Mouse (Mus musculus): Measurements from ENCODE around the gene Pex16.

Pex16 gene

DNA sequence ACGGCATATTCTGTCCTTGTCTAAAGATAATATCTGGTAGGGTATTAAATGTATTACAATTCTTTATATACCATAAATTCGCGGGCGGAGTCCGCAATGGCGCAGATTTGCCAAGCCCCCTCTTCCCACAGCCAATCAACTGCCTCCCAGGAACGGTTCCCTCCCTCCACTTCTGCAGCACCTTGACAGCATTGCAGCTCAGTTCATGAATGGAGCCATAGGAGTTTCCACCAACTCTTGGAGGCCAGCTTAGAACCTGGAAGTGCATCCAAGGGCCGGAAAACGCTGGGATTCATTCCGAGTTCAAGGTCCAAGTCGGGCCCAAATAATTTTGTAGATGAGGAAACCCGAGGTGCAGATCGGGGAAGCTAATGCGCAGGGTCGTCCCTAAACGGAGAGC is at the start of gene Pex16, which contains the start of gene Large2:
TSS of gene Pex16 (plus strand) at position 163 of the 400 bp plus-strand sequence.
TSS of gene Large2 (minus strand) at position 356 of the 400 bp plus-strand sequence.
- peak; percentile 62 for DNase-seq (ENCODE audit: low read depth, low spot score)

DNA sequence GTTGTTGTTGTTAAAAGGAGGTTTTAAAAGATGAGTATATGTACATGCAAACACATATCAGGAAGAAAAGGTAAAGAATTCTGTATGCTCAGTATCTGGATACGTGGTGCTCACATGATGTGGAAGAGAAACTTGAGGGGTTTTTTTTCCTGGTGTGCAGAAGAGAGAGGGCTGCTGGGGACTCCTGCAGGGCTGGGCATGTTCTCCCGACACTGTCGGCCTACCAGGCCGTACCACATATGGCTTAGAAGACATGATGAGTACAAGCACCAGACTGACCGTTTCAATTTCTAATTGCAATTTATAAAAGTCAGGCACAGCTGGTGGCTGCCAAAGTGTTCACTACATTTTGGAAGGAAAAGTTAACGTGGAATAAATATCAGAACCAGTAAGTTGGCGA is 48.8 kb upstream of the Pex16 start:
- no peak for DNase-seq (ENCODE audit: low read depth, low spot score)

DNA sequence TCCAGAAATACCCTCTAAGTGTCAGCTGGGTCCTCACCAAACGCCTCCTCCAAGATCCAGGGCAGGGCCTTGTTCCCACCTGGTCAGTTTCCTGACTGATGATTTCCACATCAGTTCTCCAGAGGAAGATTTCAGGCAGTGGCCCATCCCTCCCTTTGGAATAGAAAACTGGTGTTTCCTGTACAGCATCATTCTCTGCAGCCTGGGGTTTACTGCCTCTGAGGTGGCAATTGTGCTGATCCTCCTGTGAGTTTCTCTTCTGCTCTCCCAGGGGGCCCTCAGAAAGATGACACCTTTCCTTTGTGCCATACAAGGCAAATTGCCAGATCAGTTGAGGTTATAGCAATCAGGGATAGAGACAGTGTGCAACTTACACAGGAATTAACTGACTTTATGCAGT is 48.3 kb upstream of the Pex16 start:
- DNase-seq (ENCODE audit: low read depth, low spot score) = no peak

GRCm38 (mm10) chr2:92327601-92328000 is 46.9 kb upstream of the Pex16 start:
- no peak for DNase-seq (ENCODE audit: low read depth, low spot score)

DNA sequence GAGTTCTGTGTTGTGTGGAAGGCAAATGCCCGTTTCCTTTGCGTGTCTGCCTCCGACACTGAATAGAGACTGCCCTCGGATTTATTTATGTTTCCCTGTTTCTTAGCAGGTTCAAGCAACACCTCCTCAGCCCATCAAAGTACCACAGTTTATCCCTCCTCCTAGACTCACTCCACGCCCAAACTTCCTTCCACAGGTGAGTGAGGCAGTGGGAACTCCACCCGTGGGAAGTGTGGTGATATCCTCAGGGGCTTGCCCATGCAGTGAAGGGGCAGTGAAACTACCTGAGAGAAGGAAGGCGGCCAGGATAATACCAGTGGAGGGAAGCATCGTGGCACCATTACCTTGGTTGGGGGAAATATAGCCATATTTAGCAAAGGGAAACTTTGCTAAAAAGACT is 46.3 kb upstream of the Pex16 start:
- no peak for DNase-seq (ENCODE audit: low read depth, low spot score)

GRCm38 (mm10) chr2:92330840-92331239 is 43.6 kb upstream of the Pex16 start:
- DNase-seq (ENCODE audit: low read depth, low spot score) = peak; percentile 61

DNA sequence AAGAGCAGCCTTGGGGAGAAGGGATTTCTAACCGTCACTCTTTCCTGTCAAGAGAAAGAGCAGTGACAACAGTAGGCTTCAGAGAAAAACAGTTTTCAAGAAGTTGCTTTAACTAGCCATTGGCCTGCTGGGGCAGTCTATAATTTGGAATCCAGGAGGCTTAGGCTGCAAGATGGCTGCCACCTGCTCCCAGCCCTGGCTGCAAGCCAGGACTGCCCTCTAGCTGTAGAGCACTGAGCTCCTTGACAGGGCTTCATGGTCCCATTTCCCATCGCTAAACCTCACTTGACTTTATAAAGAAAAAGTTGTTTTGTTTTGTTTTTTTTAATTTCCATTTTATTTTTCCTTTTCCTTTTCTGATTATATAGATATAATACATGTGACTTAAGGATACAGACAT is 43.1 kb upstream of the Pex16 start:
- peak; percentile 36 for DNase-seq (ENCODE audit: low read depth, low spot score)

- no peak for DNase-seq (ENCODE audit: low read depth, low spot score)
These were observed 42.6 kb upstream of the Pex16 start for GRCm38 (mm10) chr2:92331871-92332270.

DNA sequence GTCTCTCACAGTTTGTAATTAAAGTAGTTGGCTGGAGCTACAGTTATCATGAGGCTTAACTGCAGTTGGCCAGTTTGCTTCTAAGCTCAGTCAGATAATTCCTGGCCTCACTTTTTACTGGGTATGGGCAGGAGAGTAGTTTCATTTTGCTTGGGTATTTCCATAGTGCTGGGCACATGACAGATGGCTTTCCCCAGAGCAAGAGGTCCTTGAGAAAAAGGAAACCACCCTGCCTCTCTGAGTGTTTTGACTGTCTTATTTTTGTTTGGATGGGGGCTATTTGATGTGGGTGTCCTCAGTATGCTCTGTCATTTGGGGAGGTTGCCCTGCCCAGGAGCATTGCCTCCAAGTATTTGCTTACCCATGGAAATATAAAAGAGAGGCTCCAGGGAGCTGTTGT is 32.1 kb upstream of the Pex16 start:
- DNase-seq (ENCODE audit: low read depth, low spot score) = peak; percentile 14

DNA sequence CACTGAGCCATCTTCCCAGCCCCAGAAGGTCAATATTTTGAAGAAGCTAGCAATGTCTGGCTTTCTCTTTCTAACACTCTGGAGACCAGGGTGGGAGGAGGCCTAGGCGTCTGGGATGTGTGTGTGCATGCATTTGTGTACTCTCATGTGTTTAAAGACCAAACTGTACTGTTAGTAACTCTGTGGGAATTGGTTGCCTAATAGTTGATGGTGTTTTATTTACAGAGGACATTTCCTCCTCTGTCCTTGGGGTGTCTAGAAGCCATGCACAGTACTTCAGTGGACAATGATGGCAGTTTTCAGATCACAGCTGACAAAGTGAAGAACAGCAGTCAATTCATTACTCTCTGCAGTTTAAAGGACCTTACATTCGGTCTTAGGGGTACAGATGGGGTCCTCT is 27.3 kb upstream of the Pex16 start:
- no peak for DNase-seq (ENCODE audit: low read depth, low spot score)

- no peak for DNase-seq (ENCODE audit: low read depth, low spot score)
These were observed 24.7 kb upstream of the Pex16 start for GRCm38 (mm10) chr2:92349589-92350425.

DNA sequence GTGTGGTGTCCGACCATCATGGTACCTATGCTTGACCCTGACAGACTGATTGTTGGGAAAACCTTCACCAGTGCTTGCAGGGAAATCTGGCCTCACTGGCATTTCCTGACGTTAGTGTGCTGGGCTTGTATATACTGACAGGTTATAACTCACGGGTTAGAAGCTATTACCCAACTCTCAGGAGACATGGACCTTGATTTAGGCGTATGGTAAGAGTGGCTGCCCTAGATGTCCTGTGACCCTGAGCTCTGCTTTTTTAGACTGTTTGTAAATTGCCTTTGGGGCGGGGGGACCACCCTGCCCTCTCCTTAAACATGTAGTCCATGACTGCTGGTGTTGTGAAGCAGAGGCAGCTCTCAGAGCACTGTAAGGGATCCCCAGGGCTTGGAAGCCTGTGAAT is 23.8 kb upstream of the Pex16 start:
- DNase-seq (ENCODE audit: low read depth, low spot score) = no peak

DNA sequence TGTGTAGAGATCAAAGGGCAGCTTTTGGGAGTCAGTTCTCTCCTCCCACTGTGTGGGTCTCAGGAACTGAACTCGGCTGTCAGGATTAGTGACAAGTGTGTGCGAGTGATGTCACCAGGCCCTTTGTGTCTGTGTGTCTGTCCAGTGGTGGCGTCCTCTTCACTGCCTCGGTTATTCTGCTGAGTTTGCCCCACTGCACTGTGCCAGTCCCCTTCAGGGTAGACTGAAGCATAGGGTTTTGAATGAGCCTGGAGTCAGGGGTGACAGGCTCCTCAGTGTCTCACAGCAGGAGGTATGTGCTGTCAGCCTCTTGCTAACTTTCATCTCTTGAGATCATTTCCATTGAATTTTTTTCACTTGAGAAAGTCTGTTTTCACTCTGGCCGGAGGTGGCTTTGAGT is 21.1 kb upstream of the Pex16 start:
- DNase-seq (ENCODE audit: low read depth, low spot score) = no peak

DNA sequence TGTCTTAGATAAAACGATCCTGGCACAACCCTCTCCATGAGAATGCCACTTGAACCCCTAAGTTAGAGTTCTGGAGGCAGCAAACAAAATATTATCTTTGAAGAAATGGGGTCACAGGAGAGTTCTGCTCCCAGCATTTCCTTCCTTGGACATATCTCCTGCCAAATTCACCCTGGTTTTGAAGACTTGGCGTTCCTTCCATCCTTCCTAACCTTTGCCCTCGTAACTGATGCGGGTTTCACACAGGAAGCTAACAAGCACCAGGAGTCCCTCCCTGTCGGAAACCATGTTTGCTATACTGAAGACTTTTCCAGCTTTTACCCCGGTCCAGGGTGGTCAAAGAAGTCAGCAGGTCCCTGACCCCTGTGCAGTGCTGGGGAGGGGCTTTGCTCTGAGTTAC is 20.3 kb upstream of the Pex16 start:
- DNase-seq (ENCODE audit: low read depth, low spot score) = no peak

DNA sequence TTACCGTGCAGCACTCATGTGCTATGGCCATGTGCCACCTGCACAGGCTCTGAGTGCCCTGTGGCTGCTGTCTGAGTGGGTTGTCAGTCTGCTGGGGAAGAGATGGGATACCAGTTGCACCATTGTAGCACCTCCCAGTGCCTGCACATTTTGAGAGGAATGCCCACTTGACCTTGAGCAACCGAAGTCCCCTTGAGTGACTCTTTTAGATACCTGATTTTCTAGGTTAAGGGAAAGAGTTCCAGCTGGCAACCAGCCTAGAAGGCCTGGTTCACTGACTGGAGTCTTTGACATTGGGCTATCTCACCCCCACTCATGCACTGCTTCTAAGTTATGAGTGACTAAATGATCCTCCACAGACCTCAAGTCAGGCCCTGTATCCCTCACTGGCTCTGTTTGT is 15.2 kb upstream of the Pex16 start:
- no peak for DNase-seq (ENCODE audit: low read depth, low spot score)

- DNase-seq (ENCODE audit: low read depth, low spot score) = no peak
These were observed 14.2 kb upstream of the Pex16 start for GRCm38 (mm10) chr2:92360186-92360823.

GRCm38 (mm10) chr2:92360893-92361292 is 13.6 kb upstream of the Pex16 start:
- DNase-seq (ENCODE audit: low read depth, low spot score) = no peak

DNA sequence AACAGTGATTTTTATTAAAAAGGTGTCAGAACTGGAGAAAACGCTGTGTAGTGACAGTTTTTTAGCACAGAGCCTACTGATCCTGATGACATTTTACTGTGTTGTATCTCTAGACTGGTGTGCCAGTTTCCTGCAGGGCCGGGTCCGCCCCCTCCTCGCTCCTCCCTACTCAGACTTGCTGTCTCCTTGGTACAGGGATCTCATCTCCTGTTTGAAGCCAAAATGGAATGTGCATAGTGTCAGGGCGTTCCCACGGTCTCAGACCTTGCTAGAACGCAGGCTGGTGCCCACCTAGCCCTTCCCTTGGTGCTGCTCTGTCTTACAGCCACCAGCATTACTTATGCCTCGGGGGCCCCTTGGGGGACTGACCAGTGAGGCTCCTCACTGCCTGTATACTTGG is 12.7 kb upstream of the Pex16 start:
- no peak for DNase-seq (ENCODE audit: low read depth, low spot score)

- no peak for DNase-seq (ENCODE audit: low read depth, low spot score)
These were observed 11.8 kb upstream of the Pex16 start for GRCm38 (mm10) chr2:92362571-92363228.

- DNase-seq (ENCODE audit: low read depth, low spot score) = no peak
These were observed 10.4 kb upstream of the Pex16 start for GRCm38 (mm10) chr2:92364086-92364485.

- no peak for DNase-seq (ENCODE audit: low read depth, low spot score)
These were observed 8.9 kb upstream of the Pex16 start for GRCm38 (mm10) chr2:92365568-92365967.

- DNase-seq (ENCODE audit: low read depth, low spot score) = no peak
These were observed 7.0 kb upstream of the Pex16 start for GRCm38 (mm10) chr2:92367383-92368029.
